Mouse (Mus musculus): ENCODE measurements around the gene Cep55.

Cep55 gene

DNA sequence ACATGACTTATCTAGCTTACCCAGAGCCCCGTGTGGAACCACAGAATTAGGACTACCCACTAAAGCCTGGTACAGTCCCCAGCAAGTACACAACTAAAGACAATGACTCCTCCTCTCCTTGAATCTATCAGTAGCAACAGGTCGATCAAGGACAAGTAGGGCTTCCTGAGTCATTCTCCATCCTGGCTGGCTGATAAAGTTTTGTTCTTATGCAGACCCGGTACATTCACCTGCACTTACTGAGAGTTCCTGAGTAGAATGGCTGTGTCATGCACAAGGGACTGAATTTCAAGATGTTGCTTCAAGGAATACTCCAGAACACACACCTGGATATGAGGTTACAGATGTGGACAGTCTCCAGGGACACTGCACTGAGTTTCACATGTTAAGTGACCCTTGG, 9.6 kb upstream of the Cep55 start:
- DNase-seq = no peak

DNA sequence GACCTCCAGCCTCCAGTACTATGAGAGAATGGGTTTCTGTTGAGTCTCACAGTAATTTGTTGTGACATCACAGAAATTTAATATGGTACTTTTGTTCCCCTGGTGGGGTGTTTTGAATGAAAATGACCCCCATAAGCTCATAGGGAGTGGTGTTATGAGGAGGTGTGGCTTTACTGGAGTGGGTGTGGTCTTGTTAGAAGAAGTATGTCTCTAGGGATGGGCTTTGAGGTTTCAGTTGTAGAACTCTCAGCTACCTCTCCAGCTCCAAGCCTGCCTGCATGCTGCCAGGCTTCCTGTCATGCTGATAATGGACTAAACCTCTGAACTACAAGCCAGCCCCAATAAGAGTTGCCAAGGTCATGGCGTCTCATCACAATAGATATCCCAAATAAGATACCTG, 5.1 kb upstream of the Cep55 start:
- no peak for DNase-seq

DNA sequence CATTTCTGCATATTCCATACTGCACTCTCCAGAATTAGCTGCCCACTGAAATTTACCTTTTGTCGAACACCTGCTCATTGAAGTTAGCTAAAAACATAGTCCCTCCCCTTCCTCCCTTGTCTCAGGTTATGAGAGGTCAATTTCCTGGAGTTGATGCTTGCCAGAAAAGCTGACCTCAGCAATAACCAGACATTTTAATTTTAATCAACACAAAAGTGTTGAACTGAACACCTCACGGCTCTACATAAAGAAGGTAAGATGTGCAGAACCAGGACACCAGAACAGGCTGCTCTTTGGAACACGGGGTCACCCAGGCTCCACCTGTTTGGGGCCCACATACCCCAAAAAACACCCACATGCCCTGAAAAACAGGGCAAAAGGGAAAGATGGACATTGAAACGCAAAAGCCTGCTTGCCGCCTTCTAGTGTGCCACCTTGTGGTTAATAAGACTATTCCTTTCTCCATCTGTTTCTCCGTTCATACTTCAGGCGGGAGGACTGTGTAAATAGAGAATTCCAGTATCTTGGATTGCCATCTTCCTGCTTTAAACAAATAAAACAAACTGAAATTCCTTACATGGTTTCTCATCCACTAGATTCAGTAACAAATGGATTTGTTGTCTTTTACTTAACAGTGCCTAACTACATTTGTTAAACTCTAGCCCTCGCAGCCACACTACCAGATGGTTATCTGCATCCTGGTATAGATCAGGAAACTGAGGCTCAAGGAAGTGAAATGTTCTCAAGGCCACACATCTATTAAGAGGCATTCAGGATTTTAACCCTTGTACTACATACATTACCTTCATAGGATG, 1.4 kb upstream of the Cep55 start:
- DNase-seq = no peak

DNA sequence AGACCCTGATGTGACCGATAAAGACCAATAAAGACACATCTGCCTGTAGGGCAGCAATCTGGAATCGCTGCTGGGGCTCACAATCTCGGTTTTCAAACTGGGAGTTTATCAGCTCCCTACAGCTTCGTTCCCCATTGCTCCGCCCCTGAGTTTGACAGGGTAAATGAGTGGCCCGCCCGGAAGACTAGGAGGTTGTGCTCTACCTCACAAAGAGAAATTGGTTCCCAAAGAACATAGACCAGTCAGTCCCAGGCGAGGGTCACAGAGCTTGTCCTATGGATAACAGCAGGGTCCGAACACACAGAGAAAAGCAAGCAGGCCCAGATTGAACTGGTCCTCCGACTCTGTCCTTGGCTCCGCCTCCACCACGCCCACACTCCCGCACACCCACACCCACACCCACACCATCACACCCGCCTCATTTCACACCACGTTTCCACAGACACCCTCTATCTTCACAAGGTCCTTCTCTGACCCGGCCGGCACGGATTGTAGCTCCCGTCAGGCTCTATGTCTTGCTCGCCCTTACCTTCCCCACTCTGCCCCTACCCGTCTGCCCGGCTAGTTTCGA, 577 bp upstream of the Cep55 start:
- DNase-seq = no peak

DNA sequence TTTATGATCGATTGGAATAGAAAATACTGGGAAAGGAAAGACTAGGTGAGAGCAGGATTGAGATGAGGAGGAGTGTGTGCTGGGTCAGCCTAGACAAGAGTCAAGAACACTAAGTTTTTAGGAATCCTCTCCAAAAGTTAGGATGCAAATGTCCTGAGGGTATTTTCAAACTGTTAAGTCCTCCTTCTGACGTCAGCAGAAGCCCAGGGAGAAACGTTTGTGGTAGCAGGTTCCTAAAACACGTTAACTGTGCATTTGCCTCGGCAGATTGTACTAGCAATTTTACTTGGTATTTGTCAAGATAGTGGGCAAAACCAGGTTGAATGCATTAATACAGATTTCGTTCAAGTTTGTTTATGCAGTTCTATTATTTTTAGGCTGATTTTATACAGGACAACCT, 987 bp downstream of the Cep55 start:
- DNase-seq = no peak

DNA sequence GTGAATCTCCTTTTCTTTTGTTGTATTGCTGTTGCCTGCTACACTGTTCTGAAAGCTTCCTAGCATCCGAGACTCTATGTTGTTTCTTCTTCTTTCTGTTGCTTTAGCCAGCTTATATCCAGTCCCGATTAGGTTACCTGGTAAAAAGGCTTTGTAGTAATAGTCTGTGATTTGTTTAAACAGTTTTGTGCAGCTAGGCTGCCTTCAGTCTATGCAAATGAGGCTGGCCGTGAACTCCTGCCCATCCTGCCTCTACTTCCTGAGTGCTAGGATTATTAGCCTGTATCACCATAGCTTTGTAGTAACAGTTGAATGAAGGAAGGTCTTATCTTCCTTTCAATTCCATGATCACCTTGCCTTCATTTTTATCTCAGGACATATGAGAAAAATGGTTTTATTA, 1.5 kb downstream of the Cep55 start:
- DNase-seq = no peak

DNA sequence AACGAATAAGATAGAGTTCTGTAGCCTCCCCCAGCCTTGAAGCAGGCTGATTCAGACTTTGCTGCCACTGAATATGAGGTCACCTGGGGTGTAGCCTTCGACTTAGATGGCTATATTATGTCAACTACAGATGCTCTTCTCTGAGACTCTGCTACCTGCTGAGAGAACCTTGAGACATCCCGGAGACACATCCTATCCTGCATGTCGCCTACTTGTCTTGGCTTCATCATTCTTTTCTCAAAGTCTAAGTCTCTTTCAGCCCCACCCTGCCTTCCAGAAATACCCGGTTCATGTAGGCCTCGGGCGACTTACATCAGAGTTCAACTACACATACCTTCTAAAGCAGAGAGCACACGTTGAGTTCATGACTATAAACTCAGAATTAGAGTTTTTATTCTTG, 2.1 kb downstream of the Cep55 start:
- DNase-seq = no peak

DNA sequence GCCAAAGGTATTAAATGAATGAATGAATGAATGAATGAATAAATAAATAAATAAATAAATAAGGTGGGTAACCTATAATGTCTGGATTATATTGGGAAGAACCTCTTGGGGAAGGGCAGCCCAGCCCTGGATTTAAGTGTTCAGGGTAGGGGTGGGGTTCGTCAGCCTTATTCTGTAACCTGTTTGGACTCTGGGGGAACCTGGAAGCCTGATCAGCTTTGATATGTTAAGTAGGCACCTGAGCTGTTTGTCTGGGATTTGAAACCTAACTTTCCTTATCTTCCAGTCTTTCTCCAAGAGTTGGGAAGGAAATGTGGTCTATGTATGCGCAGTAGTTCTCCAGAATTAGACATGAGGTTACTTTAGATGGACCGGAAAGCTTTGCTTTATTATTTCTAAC, 8.4 kb downstream of the Cep55 start:
- DNase-seq = no peak

DNA sequence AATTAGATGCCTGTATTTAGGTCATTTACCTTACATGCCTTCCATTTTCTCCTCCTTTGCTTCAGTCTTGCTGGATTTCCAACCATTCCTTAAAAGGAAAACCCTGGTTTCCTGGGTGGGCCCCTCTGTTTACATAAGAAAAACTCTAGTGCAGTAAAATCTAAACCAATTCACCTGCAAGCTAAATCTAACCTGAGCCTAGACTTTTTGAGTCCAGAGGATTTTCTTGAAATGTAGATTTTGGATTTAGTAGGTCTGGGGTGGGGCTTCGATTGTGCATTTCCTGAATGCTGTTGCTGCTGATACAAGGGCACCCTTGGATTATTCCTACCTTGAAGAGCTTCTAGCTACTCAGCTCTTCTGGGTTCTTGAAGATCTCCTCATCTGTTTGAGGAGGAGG, 9.2 kb downstream of the Cep55 start:
- DNase-seq = no peak

DNA sequence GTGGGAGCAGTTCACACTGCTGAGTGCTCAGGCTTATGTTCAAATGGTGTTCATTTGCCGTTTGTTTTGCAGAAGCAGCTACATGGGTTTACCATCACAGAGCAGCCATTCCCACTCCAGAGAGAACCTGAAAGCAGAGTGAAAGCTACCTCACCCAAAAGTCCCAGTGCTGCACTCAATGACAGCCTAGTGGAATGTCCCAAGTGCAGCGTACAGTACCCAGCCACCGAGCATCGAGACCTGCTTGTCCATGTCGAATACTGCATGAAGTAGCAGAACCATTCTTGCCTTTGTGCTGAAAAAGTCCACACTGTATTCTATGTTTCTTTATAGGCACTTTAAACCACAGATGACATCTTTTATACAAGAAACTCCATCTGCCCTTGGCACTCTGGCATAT, 18.4 kb downstream of the Cep55 start:
- no peak for DNase-seq

DNA sequence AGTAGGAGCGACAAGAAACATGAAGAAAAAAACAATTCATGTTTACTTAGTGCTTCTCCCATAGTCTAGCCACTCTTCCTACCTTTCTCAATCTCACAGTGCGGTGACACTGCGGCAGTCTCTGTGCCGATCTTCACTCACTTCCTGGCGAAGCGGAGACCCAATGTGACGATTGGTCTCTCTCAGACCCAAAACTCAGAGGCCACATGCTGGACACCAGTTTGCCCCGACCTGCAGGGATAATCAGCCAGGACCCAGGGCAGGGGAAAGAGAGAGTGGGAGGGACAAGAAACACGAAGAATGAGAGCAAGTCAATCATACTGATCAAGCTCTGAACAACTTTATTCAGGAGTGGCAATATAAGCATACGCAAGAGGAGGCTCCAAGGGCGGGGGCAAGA, 20.2 kb downstream of the Cep55 start:
- no peak for DNase-seq

DNA sequence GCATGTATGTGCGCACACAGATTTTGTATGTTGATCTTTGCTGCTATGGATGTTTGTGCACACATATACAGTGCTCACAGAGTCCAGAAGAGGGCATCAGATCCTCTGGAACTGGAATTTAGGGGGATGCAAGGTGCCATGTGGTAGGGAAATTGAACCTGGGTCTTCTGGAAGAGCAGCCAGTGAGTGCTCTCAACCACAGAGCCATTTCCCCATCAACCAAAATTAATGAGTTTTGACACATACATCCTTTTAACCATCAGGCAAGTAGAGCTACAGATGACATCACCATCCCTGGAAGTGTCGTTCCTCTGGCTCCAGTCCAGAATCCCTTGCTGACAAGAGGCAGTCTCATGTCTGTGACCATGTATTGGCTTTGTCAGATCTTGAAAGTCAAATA, 21.4 kb downstream of the Cep55 start:
- no peak for DNase-seq

DNA sequence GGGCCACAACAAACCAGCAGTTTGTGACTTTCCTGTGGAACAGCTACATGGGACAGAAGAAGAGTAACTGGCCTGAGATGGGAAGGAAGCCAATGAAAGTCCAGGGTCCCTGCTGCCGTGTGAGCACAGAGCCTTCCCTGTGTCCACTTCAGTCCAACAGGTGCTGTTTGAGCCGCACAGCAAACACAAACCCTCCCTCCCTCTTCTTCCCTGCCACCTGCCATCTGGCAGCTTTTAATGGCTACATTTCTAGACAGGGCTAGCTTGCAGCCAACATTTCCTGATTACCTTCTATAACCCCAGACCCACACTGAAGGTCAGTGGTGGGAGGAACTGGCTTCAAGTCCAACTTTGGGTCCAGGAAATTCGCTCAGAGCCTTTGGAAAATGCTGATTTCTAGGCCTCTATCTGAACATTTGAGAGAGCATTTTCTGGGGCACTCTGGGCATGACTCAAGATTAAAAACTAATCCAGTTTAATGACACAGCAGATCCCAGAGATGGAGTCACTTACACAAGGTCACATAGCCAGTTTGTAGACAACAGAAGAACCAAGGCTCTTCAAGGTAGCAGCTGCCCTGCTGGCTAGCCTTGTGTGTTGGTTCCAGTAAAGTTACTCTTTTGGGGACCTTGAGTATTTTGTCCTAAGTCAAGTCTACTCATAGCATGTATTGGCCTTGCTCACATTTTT, 23.2 kb downstream of the Cep55 start:
- DNase-seq = no peak

DNA sequence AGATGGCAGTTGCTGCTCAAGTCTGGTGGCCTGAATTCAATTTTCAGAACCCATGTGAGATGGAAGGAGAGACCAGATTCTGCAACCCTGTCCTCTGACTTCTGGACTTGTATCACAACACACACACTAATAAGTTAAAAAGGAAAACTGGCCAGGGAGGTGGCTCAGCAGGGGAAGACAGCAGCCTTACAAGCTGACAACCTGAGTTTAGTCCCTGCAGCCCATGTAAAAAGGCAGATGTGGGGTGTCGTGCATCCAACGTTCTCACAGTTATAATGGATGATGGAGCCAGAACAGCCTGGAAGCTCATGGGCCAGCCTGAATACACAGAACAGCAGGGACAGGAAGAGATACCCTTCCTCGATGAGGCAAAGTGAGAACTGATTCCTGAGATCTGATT, 26.6 kb downstream of the Cep55 start:
- no peak for DNase-seq

DNA sequence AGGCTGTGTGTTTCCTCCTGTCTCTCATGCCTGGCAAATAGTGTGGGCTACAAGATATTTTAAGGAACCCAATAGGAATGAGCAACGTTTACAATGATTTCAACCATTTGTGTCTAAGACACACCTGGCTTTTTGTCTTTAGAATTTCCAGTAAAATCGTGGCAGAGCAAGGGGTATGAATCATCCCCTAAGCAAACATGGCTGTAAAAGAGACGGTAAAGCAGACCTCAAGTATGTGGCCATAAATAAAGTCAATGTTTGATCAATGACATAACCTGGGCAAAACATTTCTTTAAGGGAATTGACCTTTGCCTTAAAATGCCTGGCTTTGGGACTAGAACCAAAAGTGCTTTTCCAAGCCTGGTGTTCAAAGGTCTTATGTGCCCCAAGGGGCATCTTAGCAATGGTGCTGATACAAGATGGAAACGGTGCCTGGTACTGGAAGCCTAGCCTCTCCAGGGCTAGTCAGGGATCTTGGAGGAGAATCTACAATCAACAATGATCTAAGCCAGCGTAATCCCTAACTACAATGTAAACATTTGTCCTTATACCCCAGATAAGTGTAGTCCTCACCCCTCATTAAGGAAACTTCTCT, 28.2 kb downstream of the Cep55 start:
- no peak for DNase-seq

DNA sequence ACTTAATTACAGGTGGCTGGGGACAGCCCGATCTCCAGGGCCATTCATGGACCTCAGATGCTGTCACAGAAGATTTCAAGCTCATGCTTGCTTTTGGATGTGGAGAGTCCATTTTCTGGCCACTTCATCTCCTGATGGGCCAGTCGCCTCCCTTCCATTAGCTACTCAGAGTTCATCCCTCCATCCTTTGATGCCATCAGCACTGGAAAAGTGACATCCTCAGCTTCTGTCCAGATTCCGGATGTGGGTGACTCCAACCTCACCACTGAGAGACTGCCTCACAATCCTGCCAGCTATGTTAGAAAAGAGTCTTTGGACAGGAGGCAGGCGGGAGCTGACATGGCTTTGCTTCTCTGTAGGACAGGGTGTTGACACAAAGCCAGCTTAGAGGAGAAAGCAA, 31.0 kb downstream of the Cep55 start:
- no peak for DNase-seq

DNA sequence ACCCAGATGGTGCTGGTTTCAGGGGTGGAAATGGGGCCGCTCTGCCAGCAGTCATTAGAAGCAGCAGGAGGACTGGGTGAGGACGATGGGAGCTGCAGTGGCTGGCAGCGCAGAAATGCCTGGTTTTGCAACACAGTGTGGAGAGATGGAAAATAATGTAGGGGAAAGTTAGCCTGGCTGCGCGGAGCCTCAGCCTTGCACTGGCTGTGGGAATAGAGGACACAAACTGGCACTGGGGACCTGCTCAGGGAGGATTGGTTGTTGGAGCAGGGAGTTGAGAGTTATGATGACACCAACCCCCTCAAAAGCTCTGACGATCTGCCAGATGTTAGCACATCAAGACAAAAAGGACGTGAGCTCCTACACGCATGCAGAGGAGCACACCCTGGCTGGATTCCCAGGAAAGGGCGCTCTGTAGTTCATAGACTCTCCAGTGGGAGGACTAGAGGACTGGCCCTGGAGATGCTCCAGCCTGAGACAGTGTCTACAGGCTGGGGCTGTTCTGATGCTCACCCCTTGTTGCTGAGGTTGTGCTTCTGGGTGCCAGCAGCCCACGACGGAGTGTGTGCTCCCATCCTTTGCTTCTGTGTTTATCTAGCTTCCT, 32.2 kb downstream of the Cep55 start:
- no peak for DNase-seq

DNA sequence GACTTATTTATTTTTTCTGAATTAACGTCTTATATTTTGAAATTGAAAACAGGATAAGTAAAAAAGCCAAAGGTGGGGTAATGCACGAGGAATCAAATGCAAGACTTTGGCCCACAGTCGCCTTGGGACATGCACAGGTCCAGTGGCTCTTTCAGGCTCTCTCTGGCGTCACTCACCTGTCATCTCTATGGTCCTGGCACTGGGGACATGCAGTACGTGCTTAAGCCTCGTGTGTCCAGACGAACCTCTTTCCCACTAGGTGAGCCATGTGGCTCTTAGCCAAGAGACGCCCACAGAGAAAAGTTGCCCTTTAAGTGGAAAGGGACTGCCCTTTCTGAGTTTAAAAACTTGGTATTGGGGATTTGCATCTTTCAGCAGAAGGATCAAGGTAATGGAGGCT, 34.5 kb downstream of the Cep55 start:
- no peak for DNase-seq

DNA sequence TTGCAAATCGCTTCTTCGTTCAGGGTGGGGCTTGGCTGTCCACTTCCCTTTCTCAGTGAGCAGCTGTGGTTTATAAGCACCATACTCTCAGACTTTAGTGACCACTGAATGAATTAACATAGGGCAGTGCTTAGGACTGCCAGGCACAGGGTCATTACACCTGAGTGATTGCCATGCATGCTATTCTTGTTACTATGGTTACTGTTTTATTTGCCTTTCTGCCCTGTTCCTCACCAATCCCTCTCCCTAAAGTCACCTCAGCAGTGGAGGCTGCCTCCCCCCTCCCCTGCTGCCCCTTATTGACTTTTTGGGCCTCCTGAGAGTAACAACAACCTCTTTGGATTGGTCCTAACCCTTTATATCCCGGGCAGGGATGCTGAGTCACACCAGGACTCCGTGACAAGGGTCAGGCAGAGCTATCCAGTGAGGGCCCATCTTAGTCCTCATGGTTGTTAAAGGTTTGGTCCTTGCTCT, 36.7 kb downstream of the Cep55 start:
- no peak for DNase-seq

DNA sequence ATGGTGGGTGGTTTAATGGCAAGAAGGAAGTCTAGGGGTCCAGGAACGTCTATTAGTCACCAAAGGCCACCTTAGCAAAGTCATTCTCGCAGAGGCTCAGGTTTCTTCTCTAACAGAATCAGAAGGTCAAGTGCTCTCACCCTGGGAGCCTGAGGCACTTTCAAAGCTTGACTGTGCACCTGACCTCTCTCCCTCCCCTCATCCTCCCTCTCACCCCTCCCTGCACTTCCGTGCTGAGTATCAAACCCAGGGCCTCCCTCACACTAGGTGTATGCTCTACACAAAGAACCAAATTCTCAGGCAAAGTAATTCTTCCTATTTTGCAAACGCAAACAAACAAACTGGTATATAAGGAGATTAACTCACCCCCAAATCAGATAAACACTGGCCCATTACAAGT, 41.4 kb downstream of the Cep55 start:
- no peak for DNase-seq

DNA sequence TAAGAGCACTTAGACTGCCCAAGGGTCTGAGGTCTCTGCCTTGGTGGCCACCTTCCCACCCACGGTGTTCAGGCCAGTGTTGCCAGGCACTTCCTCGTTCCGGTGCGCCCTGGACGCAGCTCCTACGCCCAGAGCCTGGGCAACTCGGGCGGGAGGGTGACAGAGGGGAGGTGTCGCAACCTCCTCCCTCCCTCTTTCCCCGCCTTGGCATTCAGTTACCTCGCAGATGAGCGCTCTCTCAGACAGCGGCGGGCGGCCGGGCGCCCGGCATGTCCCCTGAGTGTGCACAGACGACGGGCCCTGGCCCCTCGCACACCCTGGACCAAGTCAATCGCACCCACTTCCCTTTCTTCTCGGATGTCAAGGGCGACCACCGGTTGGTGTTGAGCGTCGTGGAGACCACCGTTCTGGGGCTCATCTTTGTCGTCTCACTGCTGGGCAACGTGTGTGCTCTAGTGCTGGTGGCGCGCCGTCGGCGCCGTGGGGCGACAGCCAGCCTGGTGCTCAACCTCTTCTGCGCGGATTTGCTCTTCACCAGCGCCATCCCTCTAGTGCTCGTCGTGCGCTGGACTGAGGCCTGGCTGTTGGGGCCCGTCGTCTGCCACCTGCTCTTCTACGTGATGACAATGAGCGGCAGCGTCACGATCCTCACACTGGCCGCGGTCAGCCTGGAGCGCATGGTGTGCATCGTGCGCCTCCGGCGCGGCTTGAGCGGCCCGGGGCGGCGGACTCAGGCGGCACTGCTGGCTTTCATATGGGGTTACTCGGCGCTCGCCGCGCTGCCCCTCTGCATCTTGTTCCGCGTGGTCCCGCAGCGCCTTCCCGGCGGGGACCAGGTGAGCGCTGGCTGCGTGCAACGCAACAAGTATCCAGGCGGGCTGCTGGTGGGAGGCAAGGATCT, 42.3 kb downstream of the Cep55 start, which contains the start of gene Ffar4:
TSS of gene Ffar4 (plus strand) at position 214 of the 901 bp plus-strand sequence.
- no peak for DNase-seq

DNA sequence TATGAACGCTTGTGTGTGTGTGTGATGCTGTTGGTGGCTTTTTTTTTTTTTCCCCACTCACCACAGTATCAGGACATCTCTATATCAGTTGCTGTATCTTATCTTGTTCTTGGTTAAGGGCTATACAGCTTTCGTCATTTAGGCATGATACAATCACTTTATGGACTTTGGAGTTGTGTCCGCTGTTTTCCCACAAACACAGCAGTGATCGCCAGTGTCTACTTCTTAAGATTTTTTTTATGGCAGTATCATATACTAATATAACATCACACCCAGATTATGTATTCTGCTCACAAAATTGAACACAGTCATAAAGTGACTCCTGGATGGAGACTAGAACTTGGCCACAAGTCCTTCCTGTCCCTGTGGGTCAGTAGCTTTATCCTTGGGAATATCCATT, 53.1 kb downstream of the Cep55 start:
- no peak for DNase-seq

Measured in thymus, postnatal 14 days (tissue).